Mouse (Mus musculus): ENCODE results near the gene Map4k4.

Gene Map4k4

GRCm38 (mm10) chr1:39936332-39936802 lies 35.7 kb downstream of the Map4k4 start:
- no peak for DNase-seq (ENCODE audit: low read depth, low spot score)

- no peak for DNase-seq (ENCODE audit: low read depth, low spot score)
Observed at GRCm38 (mm10) chr1:39936934-39937333, 36.2 kb downstream of the Map4k4 start.

- no peak for DNase-seq (ENCODE audit: low read depth, low spot score)
Observed at GRCm38 (mm10) chr1:39937609-39938008, 36.9 kb downstream of the Map4k4 start.

- DNase-seq (ENCODE audit: low read depth, low spot score), result no peak
Observed at GRCm38 (mm10) chr1:39939401-39939800, 38.7 kb downstream of the Map4k4 start.

GRCm38 (mm10) chr1:39940342-39940741 lies 39.6 kb downstream of the Map4k4 start:
- no peak for DNase-seq (ENCODE audit: low read depth, low spot score)

- DNase-seq (ENCODE audit: low read depth, low spot score), result no peak
Observed at GRCm38 (mm10) chr1:39941237-39942179, 40.8 kb downstream of the Map4k4 start.

GRCm38 (mm10) chr1:39942935-39943334 lies 42.2 kb downstream of the Map4k4 start:
- no peak for DNase-seq (ENCODE audit: low read depth, low spot score)

GRCm38 (mm10) chr1:39944306-39944971 lies 43.7 kb downstream of the Map4k4 start:
- DNase-seq (ENCODE audit: low read depth, low spot score), result no peak

- DNase-seq (ENCODE audit: low read depth, low spot score), result no peak
Observed at GRCm38 (mm10) chr1:39944972-39945323, 44.2 kb downstream of the Map4k4 start.

GRCm38 (mm10) chr1:39946391-39946790 lies 45.7 kb downstream of the Map4k4 start:
- DNase-seq (ENCODE audit: low read depth, low spot score), result no peak

GRCm38 (mm10) chr1:39947179-39947578 lies 46.5 kb downstream of the Map4k4 start:
- DNase-seq (ENCODE audit: low read depth, low spot score), result no peak

GRCm38 (mm10) chr1:39947701-39948359 lies 47.1 kb downstream of the Map4k4 start:
- peak; percentile 67 for DNase-seq (ENCODE audit: low read depth, low spot score)

- DNase-seq (ENCODE audit: low read depth, low spot score), result no peak
Observed at GRCm38 (mm10) chr1:39949205-39949604, 48.5 kb downstream of the Map4k4 start.

- DNase-seq (ENCODE audit: low read depth, low spot score), result no peak
Observed at GRCm38 (mm10) chr1:39949790-39950462, 49.2 kb downstream of the Map4k4 start.

- no peak for DNase-seq (ENCODE audit: low read depth, low spot score)
Observed at GRCm38 (mm10) chr1:39950590-39950989, 49.9 kb downstream of the Map4k4 start.

- DNase-seq (ENCODE audit: low read depth, low spot score), result no peak
Observed at GRCm38 (mm10) chr1:39954652-39955051, 53.9 kb downstream of the Map4k4 start.

- DNase-seq (ENCODE audit: low read depth, low spot score), result no peak
Observed at GRCm38 (mm10) chr1:39956712-39957111, 56.0 kb downstream of the Map4k4 start.

GRCm38 (mm10) chr1:39957981-39958380 lies 57.3 kb downstream of the Map4k4 start:
- no peak for DNase-seq (ENCODE audit: low read depth, low spot score)

- no peak for DNase-seq (ENCODE audit: low read depth, low spot score)
Observed at GRCm38 (mm10) chr1:39960623-39961022, 59.9 kb downstream of the Map4k4 start.

GRCm38 (mm10) chr1:39961113-39961512 lies 60.4 kb downstream of the Map4k4 start:
- DNase-seq (ENCODE audit: low read depth, low spot score), result no peak

- DNase-seq (ENCODE audit: low read depth, low spot score), result no peak
Observed at GRCm38 (mm10) chr1:39962321-39962720, 61.6 kb downstream of the Map4k4 start.

GRCm38 (mm10) chr1:39962840-39963239 lies 62.1 kb downstream of the Map4k4 start:
- no peak for DNase-seq (ENCODE audit: low read depth, low spot score)

All from brain, embryonic 18.5 days (tissue).